Mouse (Mus musculus) embryonic fibroblast, embryonic 13.5 days (primary cell): ENCODE data around the gene 1810055G02Rik. TPM values are rescaled to one million over a fixed set of nuclear protein-coding genes. Genes with fewer than 3 reads are reported as not detected.

Source experiments
- H3K27ac ChIP-seq: 2 replicates; pipeline ENCODE4 v1.5.1; 2012; ENCODE audit warnings: low read length, control low read depth, inconsistent platforms; ENCODE audit not compliant: insufficient read depth
- H3K4me1 ChIP-seq: 2 replicates; pipeline ENCODE4 v1.6.1; 2011; ENCODE audit warnings: low read length; ENCODE audit not compliant: control insufficient read depth, insufficient read depth
- H3K4me3 ChIP-seq: 2 replicates; pipeline ENCODE4 v1.5.1; 2011; ENCODE audit warnings: mild to moderate bottlenecking, control low read depth, low read length; ENCODE audit not compliant: insufficient read depth
- CTCF ChIP-seq: IDR thresholded peaks from 2 replicates; pipeline ENCODE4 v1.5.1; 2011; ENCODE audit warnings: mild to moderate bottlenecking, control low read depth, low read length, moderate library complexity, borderline replicate concordance; ENCODE audit not compliant: insufficient read depth
- POLR2A ChIP-seq: IDR thresholded peaks from 2 replicates; pipeline ENCODE4 v1.6.1; 2011; ENCODE audit warnings: low read depth, mild to moderate bottlenecking, control low read depth, low read length, moderate library complexity
- polyA plus RNA-seq: library from polyadenylated mRNA; stranded (reverse); fragments of >200 nt; gene quantifications from 2 replicates; pipeline ENCODE4 v1.2.4, GENCODE M21; 2011; ENCODE audit warnings: low read depth; ENCODE audit not compliant: missing spikeins, insufficient read length

1810055G02Rik gene
- polyA plus RNA-seq, 1 experiment = 53.5 TPM

DNA sequence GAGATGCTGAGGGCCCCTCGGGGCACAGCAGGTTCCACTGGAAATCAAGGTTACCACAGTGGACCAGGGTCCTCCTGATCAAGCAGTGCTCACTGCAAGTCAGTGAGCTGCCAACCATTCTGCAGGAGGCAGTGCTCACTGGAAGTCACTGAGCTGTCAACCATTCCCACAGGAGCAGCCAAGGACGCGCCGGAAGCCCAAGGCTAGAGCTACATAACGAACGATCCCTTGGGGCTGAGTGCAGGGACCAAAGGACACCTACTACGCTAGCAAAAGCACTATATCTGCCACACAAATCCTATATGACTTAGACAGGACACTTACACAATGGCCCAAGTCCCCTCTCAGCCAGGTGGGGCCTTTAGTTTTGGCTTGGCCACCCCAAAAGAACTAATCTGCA is 27.4 kb upstream of the 1810055G02Rik start:
- TF ChIP-seq POLR2A (no peak), CTCF (no peak)
- Histone ChIP-seq H3K4me1 (no peaks in the 10 kb centered on the region; the same call in 1 of the 2 replicates), H3K4me3 (no peak overlapping the region), H3K27ac (no peak overlapping the region)

DNA sequence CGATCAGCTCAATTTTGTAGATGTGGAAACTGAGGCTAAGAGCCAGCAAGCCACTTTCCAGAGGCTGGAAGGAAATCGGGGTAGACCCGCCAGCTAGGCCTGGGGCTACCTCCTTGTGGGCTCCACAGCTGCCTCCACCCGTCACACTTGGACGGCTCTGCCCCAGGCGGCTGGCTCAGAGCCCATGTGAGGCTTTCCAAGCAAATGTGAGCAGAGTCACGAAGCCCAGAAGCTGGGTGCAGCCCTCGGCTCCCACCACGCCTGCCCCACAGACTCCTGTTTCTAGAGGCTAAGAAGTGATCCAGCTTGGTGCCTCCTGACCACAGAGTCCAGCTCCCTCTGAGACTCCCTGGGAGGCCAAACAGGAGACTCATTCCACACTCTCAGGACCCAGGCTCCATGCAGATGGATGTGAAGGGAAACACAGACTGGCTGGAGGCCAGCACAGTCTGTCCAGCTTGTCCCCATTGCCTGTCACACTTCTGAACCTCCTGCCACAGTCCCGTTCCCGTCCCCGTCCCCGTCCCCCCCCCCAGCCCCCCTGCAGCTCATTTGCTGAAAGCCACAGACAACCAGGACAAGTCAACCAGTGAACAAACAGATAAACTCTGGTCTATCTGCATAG is 26.7 kb upstream of the 1810055G02Rik start:
- H3K4me3 ChIP-seq = no peak overlapping the region
- no peak overlapping the region for H3K27ac ChIP-seq
- no peaks in the 10 kb centered on the region; the same call in 1 of the 2 replicates for H3K4me1 ChIP-seq
- TF ChIP-seq CTCF = no peak
- TF ChIP-seq POLR2A = no peak

DNA sequence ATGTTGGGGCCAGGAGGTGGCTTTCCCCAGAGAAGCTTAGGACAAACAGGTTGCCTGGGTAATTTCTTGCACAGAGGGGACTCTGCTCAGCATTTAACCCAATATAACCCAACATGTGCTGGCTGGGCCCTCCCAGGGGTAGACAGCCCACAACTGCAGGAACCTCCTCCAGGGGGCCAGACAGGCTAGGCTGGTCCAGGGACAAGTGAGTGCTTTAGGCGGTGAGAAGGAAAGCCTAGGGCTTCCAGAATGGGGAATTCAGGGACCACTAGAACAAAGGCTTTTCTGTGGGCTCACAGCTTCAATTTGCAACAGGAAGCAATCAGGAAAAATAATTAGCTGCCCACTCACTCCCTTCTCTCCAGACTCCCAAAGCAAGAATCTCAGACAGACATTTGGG is 23.7 kb upstream of the 1810055G02Rik start:
- Histone ChIP-seq H3K4me1 (no peaks in the 10 kb centered on the region; the same call in 1 of the 2 replicates), H3K4me3 (peak overlapping the region; percentile 73; the same call in 1 of the 2 replicates), H3K27ac (no peak overlapping the region)
- TF ChIP-seq POLR2A (no peak), CTCF (no peak)

DNA sequence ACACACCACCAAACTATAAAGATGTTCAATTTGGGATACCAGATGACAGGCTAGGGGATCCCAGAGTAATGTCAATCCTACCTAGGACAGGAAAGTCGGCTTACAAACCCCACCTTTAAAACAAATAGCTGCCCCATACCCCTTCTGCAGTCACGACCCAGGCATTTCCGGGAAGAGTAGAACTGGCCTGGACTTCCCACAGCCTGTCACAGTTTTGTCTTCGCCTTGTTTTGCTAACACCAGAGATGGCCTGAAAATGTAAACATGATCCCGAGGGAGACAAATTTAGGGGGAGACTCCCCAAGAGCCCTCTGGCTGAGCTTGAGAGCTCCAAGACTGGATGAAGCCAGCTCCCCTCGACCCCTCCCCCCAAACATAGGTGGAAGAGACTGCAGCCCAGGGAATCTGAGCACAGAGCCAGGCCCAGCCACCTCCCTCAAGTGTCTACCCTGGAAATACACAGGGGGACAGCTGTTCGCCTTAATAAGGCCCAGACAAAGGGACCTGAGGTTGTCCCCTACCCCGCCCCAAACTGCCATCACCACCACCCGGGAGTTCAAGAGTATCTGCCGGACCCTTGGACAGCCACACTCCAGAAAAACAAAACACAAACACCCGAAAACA is 23.0 kb upstream of the 1810055G02Rik start:
- Histone ChIP-seq H3K4me3 (peak overlapping the region; percentile 73), H3K27ac (peak overlapping the region; percentile 9; the same call in 1 of the 2 replicates), H3K4me1 (no peaks in the 10 kb centered on the region; the same call in 1 of the 2 replicates)
- no peak for TF ChIP-seq POLR2A
- no peak for TF ChIP-seq CTCF

DNA sequence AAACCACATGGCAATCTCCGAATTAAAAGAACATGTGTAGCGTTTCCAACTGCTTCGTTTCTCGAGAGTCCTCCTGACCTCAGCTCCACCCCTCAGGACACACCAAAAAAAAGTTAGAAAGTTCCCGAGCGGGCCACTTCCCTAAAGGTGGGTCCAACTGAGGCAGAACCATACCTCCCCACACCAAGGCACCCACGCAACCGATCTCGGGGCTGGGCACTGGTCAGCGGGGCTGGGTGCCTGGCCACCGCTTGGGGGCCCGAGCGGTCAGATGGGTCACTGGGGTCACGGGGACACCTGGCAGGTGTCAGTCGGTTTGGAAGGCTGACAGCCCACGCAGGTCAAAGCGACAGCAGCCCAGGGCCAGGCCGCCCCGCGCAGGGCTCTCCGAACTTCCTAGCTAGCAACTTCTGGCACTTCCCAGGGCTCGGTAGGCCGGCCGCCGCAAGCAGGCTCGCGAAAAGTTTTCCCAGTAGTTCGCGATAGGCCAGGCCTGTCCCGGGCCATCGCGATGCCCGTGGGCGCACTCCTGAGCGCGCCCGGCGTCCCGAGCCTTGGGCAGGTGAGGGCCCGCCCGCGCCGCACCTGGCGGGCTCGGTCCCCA is 22.4 kb upstream of the 1810055G02Rik start:
- H3K4me1 ChIP-seq = no peaks in the 10 kb centered on the region; the same call in 1 of the 2 replicates
- TF ChIP-seq POLR2A = no peak
- TF ChIP-seq CTCF = no peak
- peak overlapping the region; percentile 9; the same call in 1 of the 2 replicates for H3K27ac ChIP-seq
- peak overlapping the region; percentile 73 for H3K4me3 ChIP-seq

DNA sequence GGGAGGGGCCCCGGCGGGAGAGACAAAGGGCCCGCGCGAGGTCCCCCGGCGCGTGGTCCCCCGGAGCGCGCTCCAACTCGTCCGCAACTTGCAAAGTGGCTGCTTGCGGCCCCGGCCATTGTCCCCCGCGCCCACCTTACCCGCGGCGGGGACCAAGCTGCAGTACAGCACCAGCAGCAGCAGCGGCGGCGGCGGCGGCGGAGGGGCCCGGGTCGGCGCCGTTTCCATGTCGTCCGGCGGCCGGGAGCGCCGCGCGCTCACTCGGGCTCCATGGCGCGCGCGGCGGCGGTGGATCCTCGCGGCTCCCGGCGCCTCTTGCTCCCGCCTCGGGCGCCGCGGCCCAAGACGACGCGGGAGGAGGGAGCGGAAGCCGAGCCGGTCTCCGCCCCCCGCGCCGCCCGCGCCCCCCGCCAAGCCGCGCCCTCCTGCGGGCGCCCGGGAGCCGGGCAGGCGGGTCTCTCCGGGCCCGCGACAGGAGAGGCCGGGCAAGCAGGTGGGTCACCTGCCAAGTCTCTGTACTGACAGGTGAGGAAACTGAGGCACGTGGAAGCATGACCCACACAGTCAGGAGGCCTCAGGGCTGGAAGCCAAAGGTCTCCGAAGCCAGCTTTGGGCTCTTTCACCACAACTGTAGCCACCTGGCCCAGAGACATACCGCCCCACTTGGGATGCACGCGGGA is 21.7 kb upstream of the 1810055G02Rik start, which contains the start of gene Lrp5:
Gene Lrp5, minus strand, starts transcription at position 350 of the 680 bp plus-strand sequence.
- peak within 1 kb of the TSS; percentile 73 for H3K4me3 ChIP-seq
- peak within 1 kb of the TSS; percentile 9; the same call in 1 of the 2 replicates for H3K27ac ChIP-seq
- no peaks in the 10 kb centered on the region; the same call in 1 of the 2 replicates for H3K4me1 ChIP-seq
- TF ChIP-seq CTCF = no peak
- TF ChIP-seq POLR2A = 0 out of 2 replicates have a peak, but pooled peaks have one; percentile 35

DNA sequence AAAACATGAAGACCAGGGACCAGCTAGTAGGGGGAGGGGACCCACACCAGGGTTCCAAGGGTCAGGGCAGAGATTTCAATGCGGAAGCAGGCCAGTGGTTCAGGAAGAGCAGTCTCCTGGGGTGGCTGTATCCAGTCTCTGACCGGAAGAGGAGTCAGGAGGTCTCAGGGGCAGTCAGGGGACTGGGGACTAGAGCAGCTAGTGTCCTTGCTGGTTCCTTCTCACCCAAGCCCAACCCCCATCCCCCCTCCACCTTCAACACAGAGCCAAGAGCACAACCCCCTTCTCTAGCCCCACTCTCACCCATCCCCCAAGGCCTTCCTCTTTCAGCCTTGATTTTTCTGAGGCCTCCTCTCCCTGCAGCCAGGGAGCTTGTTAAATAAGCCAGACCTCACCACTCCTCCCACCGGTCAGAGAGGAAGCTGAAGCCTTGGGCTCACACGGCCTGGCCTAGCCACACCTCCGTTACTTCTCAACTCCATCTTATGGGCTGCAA is 20.4 kb upstream of the 1810055G02Rik start:
- Histone ChIP-seq H3K27ac (no peak overlapping the region), H3K4me1 (peaks cover 3% of the 10 kb centered on the region), H3K4me3 (no peak overlapping the region)
- TF ChIP-seq CTCF (no peak), POLR2A (no peak)

DNA sequence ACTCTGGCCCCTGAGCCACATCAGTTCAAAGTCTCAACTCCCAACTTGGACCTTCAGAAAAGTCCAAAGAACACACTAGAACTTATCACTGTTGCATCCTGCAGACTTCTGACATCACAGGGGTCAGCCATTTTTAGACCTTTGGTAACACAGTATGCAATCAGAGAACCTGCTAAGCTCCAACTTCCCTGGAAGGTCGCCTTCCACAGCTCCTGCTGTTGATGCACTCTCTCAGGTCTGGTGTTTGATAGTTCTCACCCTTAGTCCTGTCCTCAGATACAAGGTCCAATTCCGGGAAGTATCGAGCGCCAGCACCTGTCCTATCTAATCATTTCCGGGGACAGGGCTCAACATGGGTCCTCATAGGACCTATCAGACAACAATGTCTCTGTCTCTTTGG is 16.8 kb upstream of the 1810055G02Rik start:
- no peak for TF ChIP-seq CTCF
- TF ChIP-seq POLR2A = no peak
- H3K4me1 ChIP-seq = peaks cover 8% of the 10 kb centered on the region
- H3K4me3 ChIP-seq = no peak overlapping the region
- H3K27ac ChIP-seq = no peak overlapping the region

DNA sequence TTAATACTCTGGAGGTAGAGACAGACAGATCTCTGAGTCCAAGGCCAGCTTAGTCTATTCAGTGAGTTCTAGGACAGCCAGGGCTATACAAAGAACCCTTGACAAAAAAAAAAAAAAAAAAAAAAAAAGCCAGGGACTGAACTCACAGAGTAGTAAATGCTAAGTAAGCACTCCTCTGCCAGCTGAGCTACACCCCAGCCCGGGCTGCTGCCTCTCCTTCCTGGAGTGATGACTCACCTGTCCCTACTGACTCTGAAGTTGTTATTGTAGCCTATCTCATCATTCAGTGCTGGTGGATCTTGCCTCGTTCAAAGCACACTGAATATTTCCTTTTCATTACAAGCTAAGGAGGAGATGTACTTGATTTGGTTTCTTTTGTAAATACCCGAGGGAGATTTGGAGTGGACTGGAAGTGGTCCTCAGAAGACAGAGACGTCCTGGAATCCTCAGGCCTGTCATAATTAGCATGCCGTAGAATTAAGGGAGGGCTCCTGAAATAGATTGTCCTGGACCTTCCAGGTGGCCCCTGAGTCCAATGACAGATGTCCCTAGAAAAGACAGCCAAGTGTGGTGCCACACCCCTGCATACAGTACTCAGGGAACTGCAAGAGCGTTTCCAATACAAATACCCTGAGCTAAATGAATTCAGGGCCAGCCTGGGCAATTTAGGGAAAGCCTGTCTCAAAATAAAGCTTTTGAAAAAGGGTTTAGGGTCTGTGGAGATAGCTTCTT is 15.5 kb upstream of the 1810055G02Rik start:
- Histone ChIP-seq H3K27ac (no peak overlapping the region), H3K4me1 (peaks cover 8% of the 10 kb centered on the region), H3K4me3 (no peak overlapping the region)
- no peak for TF ChIP-seq CTCF
- TF ChIP-seq POLR2A = no peak
